Mouse (Mus musculus): ENCODE data around the gene Snrnp35.

Snrnp35 gene

DNA sequence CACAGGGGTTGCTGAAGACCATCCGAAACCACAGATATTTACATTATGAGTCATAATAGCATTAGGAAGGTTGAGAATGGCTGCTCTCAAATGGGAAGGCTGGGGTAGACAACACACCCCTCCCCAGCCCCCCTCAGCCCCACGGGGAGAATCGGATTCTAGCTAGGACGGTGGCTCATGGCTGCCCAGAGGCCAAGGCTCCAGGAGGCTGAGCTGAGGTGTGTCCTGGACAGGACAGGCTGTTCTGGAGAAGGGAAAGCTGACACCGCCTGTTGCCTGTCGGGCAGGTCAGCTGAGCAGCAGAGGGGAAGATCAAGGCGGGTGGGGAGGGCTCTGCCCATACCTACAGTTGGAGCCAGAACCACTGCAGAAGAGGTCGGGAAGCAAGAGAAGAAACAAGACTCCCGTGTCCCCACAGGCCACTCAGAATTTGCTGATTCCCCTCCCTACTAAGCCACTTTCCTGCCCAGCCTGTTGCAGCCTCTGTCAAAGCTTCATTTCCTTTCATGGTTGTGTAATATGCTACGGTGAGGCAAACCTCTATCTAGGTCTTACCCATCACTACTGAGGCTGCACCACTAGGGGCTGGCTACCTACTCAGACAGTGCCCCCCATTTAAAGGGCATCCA lies 23.9 kb downstream of the Snrnp35 start:
- ChIA-PET POLR2A (interaction anchor here in 1 of 4 experiments (0.7 kb wide), 1 partner anchor 13 kb away, joined by 4 read pairs; no protein-coding TSS in a partner anchor), CTCF (interaction anchor here in 2 of 4 experiments (0.7 to 1.6 kb wide), 2 partner anchors 18 to 24 kb away, joined by 3 to 4 read pairs; partner anchors contain the start of gene Rilpl1 (in 1 of the 2))

DNA sequence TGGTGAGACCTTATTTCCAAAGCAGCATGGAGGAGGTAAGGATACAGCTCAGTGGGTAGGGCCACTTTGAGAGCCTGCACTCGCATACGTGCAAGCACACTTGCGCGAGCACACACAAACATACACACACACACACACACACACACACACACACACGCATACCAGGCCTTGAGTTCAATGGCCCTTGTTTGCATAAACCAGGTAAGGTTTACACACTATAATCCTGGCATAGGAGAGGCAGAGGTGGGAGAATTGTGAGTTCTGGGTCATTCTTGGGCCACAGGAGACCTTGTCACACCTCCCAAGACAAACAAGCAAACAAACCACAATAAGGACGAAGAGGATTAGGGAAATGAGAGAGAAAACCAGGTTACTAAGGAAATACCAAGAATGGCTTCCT lies 26.3 kb downstream of the Snrnp35 start:
- ChIA-PET CTCF (interaction anchor here in 3 of 4 experiments (0.6 to 0.8 kb wide), 7 partner anchors 19 to 1868 kb away, joined by 3 to 6 read pairs (median 4); no protein-coding TSS in a partner anchor), POLR2A (interaction anchor here in 2 of 4 experiments (0.5 to 1.0 kb wide), 5 partner anchors 11 to 157 kb away, joined by 3 read pairs; no protein-coding TSS in a partner anchor)

- CTCF ChIA-PET: interaction anchor here in 3 of 4 experiments (0.6 to 0.8 kb wide), 7 partner anchors 20 to 1869 kb away, joined by 3 to 6 read pairs (median 4); no protein-coding TSS in a partner anchor
Measured at GRCm38 (mm10) chr5:124509742-124510237, 26.9 kb downstream of the Snrnp35 start.

GRCm38 (mm10) chr5:124510536-124511050 lies 27.7 kb downstream of the Snrnp35 start:
- POLR2A ChIA-PET: interaction anchor here in 2 of 4 experiments (0.7 kb wide), 2 partner anchors 8 to 147 kb away, joined by 3 to 4 read pairs; partner anchors contain the start of gene Cdk2ap1 (in 1 of the 2)
- CTCF ChIA-PET: interaction anchor here in 2 of 4 experiments (0.6 to 0.8 kb wide), 2 partner anchors 102 to 856 kb away, joined by 3 read pairs; no protein-coding TSS in a partner anchor

More at GRCm38 (mm10) chr5:124509742-124510237, 26.9 kb downstream of the Snrnp35 start:
- POLR2A ChIA-PET: interaction anchor here in 2 of 4 experiments (0.5 to 1.0 kb wide), 5 partner anchors 11 to 158 kb away, joined by 3 read pairs; no protein-coding TSS in a partner anchor

GRCm38 (mm10) chr5:124515789-124516188 lies 32.9 kb downstream of the Snrnp35 start:
- ChIA-PET CTCF (interaction anchor here in 1 of 4 experiments (1.1 to 1.6 kb wide), 2 partner anchors 9 to 23 kb away, joined by 4 to 6 read pairs; no protein-coding TSS in a partner anchor), POLR2A (interaction anchor here in 1 of 4 experiments (0.7 kb wide), 1 partner anchor 8 kb away, joined by 3 read pairs; no protein-coding TSS in a partner anchor)

- POLR2A ChIA-PET: interaction anchor here in 3 of 4 experiments (0.6 to 1.3 kb wide), 5 partner anchors 10 to 86 kb away, joined by 3 to 11 read pairs (median 4); no protein-coding TSS in a partner anchor
- CTCF ChIA-PET: interaction anchor here in 2 of 4 experiments (0.5 to 1.2 kb wide), 3 partner anchors 14 to 43 kb away, joined by 3 to 5 read pairs (median 3); no protein-coding TSS in a partner anchor
Measured at GRCm38 (mm10) chr5:124518648-124519047, 35.7 kb downstream of the Snrnp35 start.

GRCm38 (mm10) chr5:124521588-124521987 lies 38.7 kb downstream of the Snrnp35 start:
- ChIA-PET CTCF (interaction anchor here in 3 of 4 experiments (0.5 to 1.3 kb wide), 4 partner anchors 10 to 526 kb away, joined by 3 read pairs; no protein-coding TSS in a partner anchor), POLR2A (no interaction called here)

DNA sequence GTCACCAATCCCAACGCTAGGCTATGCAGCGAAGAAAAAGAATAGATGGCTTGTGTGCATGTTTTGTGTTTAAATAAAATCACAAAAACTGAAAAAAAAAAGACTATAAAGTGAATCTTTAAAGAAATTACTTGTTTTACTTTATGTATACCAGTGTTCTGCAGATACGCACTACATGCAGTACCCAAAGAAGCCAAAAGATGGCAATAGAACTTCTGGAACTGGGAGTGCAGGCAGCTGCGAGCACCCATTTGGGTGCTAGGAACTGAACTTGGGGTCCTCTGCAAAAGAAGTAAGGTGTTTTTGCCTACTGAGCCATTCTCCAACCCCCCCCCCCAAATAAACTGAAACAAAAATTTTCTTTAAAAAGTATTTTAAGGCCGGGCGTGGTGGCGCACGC lies 40.1 kb downstream of the Snrnp35 start:
- POLR2A ChIA-PET: interaction anchor here in 2 of 4 experiments (0.5 to 1.3 kb wide), 7 partner anchors 9 to 279 kb away, joined by 3 to 11 read pairs (median 3); no protein-coding TSS in a partner anchor
- CTCF ChIA-PET: interaction anchor here (0.6 to 1.2 kb wide), 11 partner anchors 16 to 1498 kb away, joined by 3 to 12 read pairs (median 3); partner anchors contain the start of gene Snrnp35 (in 1 of the 4)

DNA sequence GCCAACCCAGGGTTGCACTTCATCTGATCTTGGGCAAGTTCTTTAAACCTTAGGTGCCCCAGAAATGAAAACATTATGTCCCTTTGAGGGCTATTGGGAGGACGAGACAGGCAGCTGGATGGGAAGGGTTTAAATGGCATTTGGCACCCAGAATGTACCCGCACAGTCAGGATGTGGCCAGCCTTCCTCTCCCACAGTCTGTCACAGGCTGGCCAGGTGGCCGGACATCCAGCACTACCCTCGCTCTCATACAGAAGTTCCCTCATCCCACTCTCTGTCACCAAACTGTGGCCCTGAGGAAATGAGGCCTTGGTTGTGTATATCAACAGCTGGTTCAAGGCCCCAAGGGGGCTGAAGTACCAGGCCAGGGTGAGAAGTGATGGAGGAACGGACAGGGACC lies 42.0 kb downstream of the Snrnp35 start:
- CTCF ChIA-PET: interaction anchor here in 3 of 4 experiments (0.6 to 1.2 kb wide), 7 partner anchors 10 to 652 kb away, joined by 3 to 11 read pairs (median 5); no protein-coding TSS in a partner anchor
- POLR2A ChIA-PET: interaction anchor here in 2 of 4 experiments (0.5 to 1.4 kb wide), 9 partner anchors 9 to 512 kb away, joined by 3 to 4 read pairs (median 4); partner anchors contain the start of gene Ddx55 (in 1 of the 2)

- ChIA-PET CTCF (interaction anchor here in 2 of 4 experiments (0.6 to 1.0 kb wide), 2 partner anchors 96 to 739 kb away, joined by 3 read pairs; no protein-coding TSS in a partner anchor), POLR2A (interaction anchor here in 3 of 4 experiments (0.6 to 2.4 kb wide), 10 partner anchors 10 to 201 kb away, joined by 3 to 12 read pairs (median 3); partner anchors contain the start of genes 2810006K23Rik (in 1 of the 3), Ddx55 (in 1 of the 3), Kmt5a (in 1 of the 3) and Mphosph9 (in 1 of the 3))
Measured at GRCm38 (mm10) chr5:124528351-124528750, 45.4 kb downstream of the Snrnp35 start.

- ChIA-PET POLR2A (interaction anchor here in 2 of 4 experiments (0.5 to 2.4 kb wide), 10 partner anchors 10 to 201 kb away, joined by 3 to 12 read pairs (median 3); partner anchors contain the start of genes 2810006K23Rik (in 1 of the 2), Ddx55 (in 1 of the 2), Kmt5a (in 1 of the 2) and Mphosph9 (in 1 of the 2)), CTCF (interaction anchor here in 2 of 4 experiments (0.6 to 1.0 kb wide), 3 partner anchors 96 to 223 kb away, joined by 3 to 4 read pairs (median 3); no protein-coding TSS in a partner anchor)
Measured at GRCm38 (mm10) chr5:124528791-124529190, 45.9 kb downstream of the Snrnp35 start.

DNA sequence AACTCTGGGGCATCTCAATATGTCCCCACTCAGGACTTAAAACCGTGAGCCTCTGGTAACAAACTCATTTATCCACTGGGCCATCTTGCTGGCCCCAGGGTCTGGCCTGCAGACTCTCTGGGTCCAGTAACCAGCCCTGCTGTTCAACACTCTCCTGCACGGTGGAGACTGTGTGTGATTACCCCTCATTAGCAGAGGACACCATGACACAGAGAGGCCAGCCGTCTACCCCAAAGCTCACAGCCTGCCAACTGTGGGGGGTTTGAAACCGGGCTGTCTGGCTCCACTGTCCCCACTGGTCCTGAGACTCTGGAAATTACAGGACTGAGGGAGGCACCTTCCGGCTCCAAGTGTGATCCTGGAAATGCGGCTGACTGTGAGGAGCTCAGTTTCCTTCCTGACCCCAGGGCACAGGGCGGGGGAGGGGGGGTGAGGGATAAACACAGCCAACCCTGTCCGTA lies 46.3 kb downstream of the Snrnp35 start:
- POLR2A ChIA-PET: interaction anchor here in 2 of 4 experiments (0.5 to 2.4 kb wide), 10 partner anchors 9 to 201 kb away, joined by 3 to 12 read pairs (median 3); partner anchors contain the start of genes Kmt5a (in 2 of the 2), 2810006K23Rik (in 1 of the 2), Mphosph9 (in 1 of the 2) and Rilpl2 (in 1 of the 2)

GRCm38 (mm10) chr5:124529697-124530096 lies 46.8 kb downstream of the Snrnp35 start:
- ChIA-PET POLR2A (interaction anchor here in 2 of 4 experiments (0.7 to 1.6 kb wide), 5 partner anchors 9 to 90 kb away, joined by 3 to 4 read pairs (median 3); partner anchors contain the start of gene Kmt5a (in 2 of the 2)), CTCF (interaction anchor here in 3 of 4 experiments (0.6 kb wide), 3 partner anchors 53 to 370 kb away, joined by 3 to 4 read pairs (median 3); no protein-coding TSS in a partner anchor)

More for the DNA sequence above, 46.3 kb downstream of the Snrnp35 start:
- CTCF ChIA-PET: interaction anchor here in 2 of 4 experiments (0.6 to 1.0 kb wide), 4 partner anchors 97 to 371 kb away, joined by 3 to 4 read pairs (median 4); no protein-coding TSS in a partner anchor

GRCm38 (mm10) chr5:124530655-124531582 lies 48.0 kb downstream of the Snrnp35 start, which contains the start of gene Rilpl1:
Gene Rilpl1, minus strand, starts transcription at chr5:124531391.
- ChIA-PET POLR2A (interaction anchor here (0.5 to 2.3 kb wide), 37 partner anchors 10 to 203 kb away, joined by 3 to 13 read pairs (median 4); partner anchors contain the start of genes 2810006K23Rik (in 2 of the 4), Ddx55 (in 2 of the 4), Kmt5a (in 2 of the 4) and Mphosph9 (in 2 of the 4)), CTCF (interaction anchor here in 3 of 4 experiments (0.5 to 1.3 kb wide), 10 partner anchors 9 to 530 kb away, joined by 3 to 7 read pairs (median 3); partner anchors contain the start of gene Kmt5a (in 1 of the 3))

DNA sequence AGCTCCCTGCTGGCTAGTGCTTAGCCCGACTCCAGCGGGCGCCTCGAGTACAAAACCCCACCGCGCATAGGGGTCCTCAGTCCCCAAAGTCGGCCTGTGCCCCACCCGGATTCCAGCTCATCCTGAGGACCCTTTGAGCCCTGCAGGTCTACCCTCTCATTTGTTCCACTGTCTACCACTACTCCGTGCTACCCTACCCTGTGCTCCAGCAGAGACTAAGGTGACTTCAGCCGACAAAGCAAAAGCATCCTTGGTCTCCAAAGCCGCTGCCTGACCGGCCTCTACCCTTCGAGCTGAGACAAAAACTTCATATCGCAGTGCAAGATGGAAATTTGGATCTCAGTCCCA lies 48.6 kb downstream of the Snrnp35 start:
- ChIA-PET CTCF (interaction anchor here in 2 of 4 experiments (0.6 to 1.3 kb wide), 6 partner anchors 10 to 92 kb away, joined by 3 to 4 read pairs (median 3); partner anchors contain the start of gene Kmt5a (in 1 of the 2)), POLR2A (interaction anchor here (0.6 to 2.3 kb wide), 34 partner anchors 9 to 204 kb away, joined by 3 to 13 read pairs (median 4); partner anchors contain the start of genes 2810006K23Rik (in 2 of the 4), Ddx55 (in 2 of the 4), Kmt5a (in 2 of the 4) and Mphosph9 (in 2 of the 4))

DNA sequence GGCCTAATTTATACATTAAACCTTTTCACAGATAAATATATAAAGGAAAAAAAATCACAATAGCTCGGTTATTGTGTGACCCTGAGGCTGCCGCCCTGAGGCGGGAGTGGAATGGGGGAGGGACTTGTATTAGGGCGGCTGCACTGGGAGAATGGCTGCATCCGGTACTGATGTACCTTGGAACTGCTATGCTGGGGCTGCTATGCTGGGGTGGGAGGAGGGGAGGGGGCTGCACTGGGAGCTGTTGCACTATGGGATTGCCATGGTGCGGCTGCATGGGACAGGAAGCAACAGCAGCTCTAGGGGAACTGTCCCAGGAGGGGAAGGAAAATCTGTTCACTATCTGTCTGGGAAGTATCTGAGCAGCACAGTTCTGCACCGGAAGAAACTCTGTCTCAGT lies 49.5 kb downstream of the Snrnp35 start:
- CTCF ChIA-PET: no interaction called here
- POLR2A ChIA-PET: interaction anchor here in 3 of 4 experiments (0.6 to 2.3 kb wide), 13 partner anchors 14 to 204 kb away, joined by 3 to 8 read pairs (median 5); partner anchors contain the start of genes Snrnp35 (in 2 of the 3), 2810006K23Rik (in 1 of the 3), Ddx55 (in 1 of the 3) and Mphosph9 (in 1 of the 3)

Measured in embryonic stem cell, embryonic (primary cell).